ENCODE assay signal across 8 mouse cellular contexts in the genomic region with DNA sequence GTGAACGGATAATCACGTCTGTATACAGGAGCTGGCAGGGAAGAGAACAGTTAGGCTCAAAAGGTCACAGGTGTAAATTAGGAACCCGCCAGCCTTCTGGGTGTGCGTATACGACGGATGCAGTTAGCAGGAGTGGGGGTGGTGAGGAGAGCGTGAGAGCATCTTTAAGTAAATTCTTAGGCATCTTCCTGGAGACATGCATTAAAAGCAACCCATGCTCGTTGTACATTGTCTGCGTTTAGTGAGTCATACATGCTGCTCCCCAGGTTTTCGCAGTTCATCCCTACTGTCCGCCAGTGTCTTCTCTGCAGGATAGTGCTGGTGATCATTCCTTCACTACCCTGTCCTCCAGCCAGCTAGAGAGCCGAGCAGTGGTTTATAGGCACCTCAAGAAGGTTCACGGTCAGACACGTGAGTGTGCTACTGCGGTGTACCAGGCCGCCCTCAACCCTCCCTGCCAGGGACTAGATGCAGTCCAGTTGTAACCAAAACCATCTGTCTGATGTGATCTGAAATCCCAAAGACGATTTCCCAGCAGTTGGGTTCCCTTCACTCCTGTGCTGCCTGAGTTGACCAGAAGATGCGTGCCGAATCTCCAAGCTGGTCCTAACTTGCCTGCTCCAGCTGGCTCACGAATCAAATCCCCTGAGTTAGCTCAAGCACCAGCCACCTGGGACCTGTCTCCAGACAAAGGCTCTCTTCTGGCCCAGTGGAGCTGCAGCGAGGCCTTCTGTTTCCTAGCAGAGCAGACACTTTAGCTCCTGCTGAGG.
DNase-seq lines count a peak whose midpoint lies in the region; ATAC-seq and TF ChIP-seq lines count a peak whose summit lies in the region.
"Had no signal": no experiment of that assay in that cellular context is flagged by ENCODE, and none has a peak within 500 bp of the region (broad histone marks: within the 10 kb centered on the region; RNA-seq: fewer than 3 reads in every experiment).

No protein-coding gene starts in this region.

- H3K27ac ChIP-seq in forebrain, embryonic 16.5 days (ENCODE audit: low read length) = peak overlapping the region; percentile 42
- no peak overlapping the region for H3K27ac ChIP-seq in midbrain, embryonic 11.5 days (ENCODE audit: low read depth, low read length)
- H3K27ac ChIP-seq in lung, postnatal 0 days (ENCODE audit: low read length) = no peak overlapping the region

- H3K27me3 ChIP-seq in forebrain, embryonic 16.5 days (replicated peaks; ENCODE audit: control insufficient read depth, insufficient read depth, low read length) = no peaks in the 10 kb centered on the region
- H3K27me3 ChIP-seq in midbrain, embryonic 11.5 days (ENCODE audit: control insufficient read depth, insufficient read depth, low read length) = no peaks in the 10 kb centered on the region
- H3K27me3 ChIP-seq in lung, postnatal 0 days (replicated peaks; ENCODE audit: insufficient read depth, low read length) = no peaks in the 10 kb centered on the region
- H3K27me3 ChIP-seq: Patski had no signal

- ATAC-seq in forebrain, embryonic 16.5 days = peak; percentile 42; the same call in 1 of the 2 replicates
- ATAC-seq in midbrain, embryonic 11.5 days (ENCODE audit: low FRiP score) = 0 out of 2 replicates have a peak, but pooled peaks have one; percentile 22
- no peak for ATAC-seq in lung, postnatal 0 days
- ATAC-seq: Patski had no signal

- TF ChIP-seq EP300 in lung, postnatal 0 days (IDR thresholded peaks at IDR 0.05) = no peak

- no peak overlapping the region for H3K9ac ChIP-seq in forebrain, embryonic 16.5 days (replicated peaks; ENCODE audit: low read depth, low read length)
- H3K9ac ChIP-seq in midbrain, embryonic 11.5 days (ENCODE audit: low read length) = no peak overlapping the region
- H3K9ac ChIP-seq in lung, postnatal 0 days (replicated peaks; ENCODE audit: low read depth) = no peak overlapping the region

- H3K9me3 ChIP-seq in forebrain, embryonic 16.5 days (ENCODE audit: control insufficient read depth, low read length) = no peaks in the 10 kb centered on the region
- H3K9me3 ChIP-seq in midbrain, embryonic 11.5 days (ENCODE audit: control insufficient read depth, low read length) = no peaks in the 10 kb centered on the region
- H3K9me3 ChIP-seq in lung, postnatal 0 days (ENCODE audit: low read length) = no peaks in the 10 kb centered on the region

- H3K4me3 ChIP-seq in forebrain, embryonic 16.5 days (replicated peaks; ENCODE audit: low read length) = no peak overlapping the region
- H3K4me3 ChIP-seq in midbrain, embryonic 11.5 days (ENCODE audit: low read depth, low read length) = no peak overlapping the region
- no peak overlapping the region for H3K4me3 ChIP-seq in lung, postnatal 0 days (ENCODE audit: low read depth, low read length)

- no peak overlapping the region for H3K4me2 ChIP-seq in forebrain, embryonic 16.5 days (ENCODE audit: low read length)
- H3K4me2 ChIP-seq in midbrain, embryonic 11.5 days = no peak overlapping the region
- no peak overlapping the region for H3K4me2 ChIP-seq in lung, postnatal 0 days (replicated peaks; ENCODE audit: low read depth, low read length)

- no peaks in the 10 kb centered on the region for H3K36me3 ChIP-seq in forebrain, embryonic 16.5 days (ENCODE audit: control insufficient read depth, insufficient read depth)
- H3K36me3 ChIP-seq in midbrain, embryonic 11.5 days (ENCODE audit: control insufficient read depth, insufficient read depth, low read length) = no peaks in the 10 kb centered on the region
- H3K36me3 ChIP-seq in lung, postnatal 0 days (ENCODE audit: insufficient read depth, low read length) = no peaks in the 10 kb centered on the region

- DNase-seq in ZHBTc4 (ENCODE audit: low read depth, low spot score) = peak; percentile 34
- DNase-seq in cerebellum, adult 11 months = peak; percentile 34
- peak; percentile 81 for DNase-seq in midbrain, embryonic 11.5 days (ENCODE audit: low spot score, missing footprints)
- DNase-seq in natural killer cell, adult 2 months (ENCODE audit: low spot score in 2 of 2) = no peak
- no peak for DNase-seq in lung, postnatal 0 days (ENCODE audit: low spot score)
- no peak for DNase-seq in T-cell, adult 2 months (ENCODE audit: low spot score)

- H3K4me1 ChIP-seq in forebrain, embryonic 16.5 days (replicated peaks; ENCODE audit: control insufficient read depth, insufficient read depth, low read length) = peaks cover 18% of the 10 kb centered on the region; the same call in 1 of the 2 replicates
- no peaks in the 10 kb centered on the region for H3K4me1 ChIP-seq in midbrain, embryonic 11.5 days (ENCODE audit: control insufficient read depth, insufficient read depth, low read length)
- H3K4me1 ChIP-seq in lung, postnatal 0 days (ENCODE audit: insufficient read depth, low read depth, low read length) = no peaks in the 10 kb centered on the region; the same call in 1 of the 2 replicates

- 69% methylated on average over 21 of the region's 21 CpGs for WGBS in forebrain, embryonic 16.5 days
- 77% methylated on average over 21 of the region's 21 CpGs for WGBS in midbrain, embryonic 11.5 days
- WGBS in lung, postnatal 0 days = 84% methylated on average over 21 of the region's 21 CpGs

- no peak for TF ChIP-seq CTCF in lung, postnatal 0 days (IDR thresholded peaks at IDR 0.05)

Comparison
In these comparisons a context has a peak if more than half of its experiments do, and no peak if none do; other contexts are left out.
1. DNase-seq: peak in ZHBTc4 (single experiment), cerebellum, adult 11 months (single experiment) and midbrain, embryonic 11.5 days (single experiment); none in natural killer cell, adult 2 months (0 of 2), lung, postnatal 0 days (single experiment) and T-cell, adult 2 months (single experiment).